Mouse (Mus musculus) lung, postnatal 14 days (tissue): ENCODE results near the gene Gm11172.

Experiments
- DNase-seq: peaks from one replicate; pipeline ENCODE4 v3.0.0; 2021

Gm11172 gene

DNA sequence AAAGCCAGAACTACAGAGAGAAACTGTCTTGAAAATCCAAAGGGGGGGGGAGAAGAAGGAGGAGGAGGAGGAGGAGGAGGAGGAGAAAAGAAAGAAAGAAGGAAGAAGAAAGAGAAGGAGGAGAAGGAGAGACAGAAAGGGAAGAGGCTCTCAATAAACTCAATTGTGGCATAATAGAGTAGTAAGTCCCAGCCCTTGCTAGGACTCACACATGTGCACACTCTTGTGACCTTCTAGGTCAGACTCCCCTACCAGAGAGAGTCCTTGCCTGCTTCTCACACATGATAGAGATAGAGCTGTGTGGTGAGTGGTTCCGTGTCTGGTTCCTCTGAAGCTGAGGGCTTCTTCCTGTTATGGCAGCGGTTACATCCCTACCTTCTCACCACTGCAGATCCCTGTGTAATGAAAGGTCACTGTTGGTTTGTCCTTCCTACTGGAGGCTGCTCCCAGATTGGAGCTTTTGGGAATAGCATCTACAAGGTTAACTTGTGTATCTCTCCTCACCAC lies at the start of gene Gm11172:
Gene Gm11172, plus strand, starts transcription at position 51 of the 507 bp plus-strand sequence.
- no peak for DNase-seq

DNA sequence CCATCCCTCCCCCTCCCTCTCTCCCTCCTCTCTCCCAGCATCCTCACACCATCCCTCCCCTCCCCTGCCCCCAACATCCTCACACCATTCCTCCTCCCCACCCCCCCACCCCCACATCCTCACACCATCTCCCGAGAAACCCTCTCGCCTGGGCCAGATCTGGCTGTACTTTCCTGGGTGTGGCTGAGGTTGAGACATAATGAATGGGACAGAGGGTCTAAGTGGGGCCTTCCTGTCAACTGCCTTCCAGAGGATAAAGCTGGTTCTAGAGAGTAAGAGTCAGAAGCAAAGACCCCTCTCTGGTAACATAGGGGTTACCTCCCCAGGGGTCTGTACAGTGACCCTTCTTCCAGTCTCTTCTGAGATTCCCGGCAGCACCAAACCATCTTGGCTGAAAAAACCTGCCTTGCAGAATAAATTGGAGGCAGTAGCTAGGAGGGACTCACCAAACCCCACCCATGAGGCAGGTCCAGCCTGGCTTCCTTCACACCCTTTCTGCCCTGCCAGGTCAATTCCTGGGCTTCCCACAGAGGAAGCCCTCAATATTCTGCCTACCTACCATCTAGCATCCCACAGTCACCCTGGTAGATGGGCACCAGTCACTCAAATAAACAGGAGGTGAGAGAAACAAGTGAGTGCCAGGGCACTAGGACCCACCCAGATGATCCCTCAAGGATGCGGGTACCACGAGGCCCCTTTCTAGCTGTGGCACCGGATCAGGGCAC lies 49.0 kb upstream of the Gm11172 start:
- no peak for DNase-seq

- peak; percentile 58 for DNase-seq
These were observed 48.4 kb upstream of the Gm11172 start for GRCm38 (mm10) chr16:10764323-10764722.

GRCm38 (mm10) chr16:10767158-10767557 lies 45.6 kb upstream of the Gm11172 start:
- peak; percentile 90 for DNase-seq

DNA sequence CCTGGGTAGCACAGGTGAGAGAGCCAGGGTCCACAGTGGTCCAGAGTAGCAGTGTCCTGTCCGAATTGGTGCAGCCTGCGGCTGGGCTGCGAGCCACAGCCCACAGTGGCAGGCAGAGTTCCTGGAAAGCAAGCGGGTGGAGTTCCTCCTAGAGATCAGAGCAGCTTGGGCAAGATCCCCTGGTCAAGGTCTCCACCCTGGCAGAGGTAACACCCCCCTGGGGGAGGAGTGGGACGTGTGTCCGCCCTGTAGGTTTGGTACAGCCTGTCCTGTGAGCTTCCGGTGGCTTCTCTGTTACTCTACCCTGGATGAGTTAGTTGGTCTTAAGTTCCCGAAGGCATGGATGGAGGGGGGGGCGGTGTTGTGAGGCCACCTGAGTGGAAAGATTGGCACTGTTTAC lies 43.9 kb upstream of the Gm11172 start:
- no peak for DNase-seq

DNA sequence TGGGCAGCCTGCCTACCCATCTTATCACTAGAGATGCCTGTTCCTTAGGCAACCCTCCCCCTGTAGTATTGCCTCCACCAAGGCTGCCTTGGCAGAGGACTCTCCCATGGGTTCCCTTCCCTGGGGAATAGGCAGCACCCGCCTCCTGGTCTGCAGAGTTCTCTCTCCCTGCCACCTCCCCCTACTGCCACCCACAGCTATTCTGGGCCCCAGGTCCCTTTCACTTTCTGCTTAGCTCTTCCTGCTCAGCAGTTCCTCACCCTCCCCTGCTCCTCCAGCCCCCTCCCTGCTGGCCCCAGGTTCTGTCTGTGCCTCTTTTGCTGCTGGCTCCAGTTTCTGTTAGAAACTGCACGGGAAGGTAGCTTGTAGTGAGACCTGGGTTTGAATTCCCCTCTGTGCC lies 43.1 kb upstream of the Gm11172 start:
- DNase-seq = no peak

GRCm38 (mm10) chr16:10770531-10771325 lies 42.0 kb upstream of the Gm11172 start:
- DNase-seq = no peak

DNA sequence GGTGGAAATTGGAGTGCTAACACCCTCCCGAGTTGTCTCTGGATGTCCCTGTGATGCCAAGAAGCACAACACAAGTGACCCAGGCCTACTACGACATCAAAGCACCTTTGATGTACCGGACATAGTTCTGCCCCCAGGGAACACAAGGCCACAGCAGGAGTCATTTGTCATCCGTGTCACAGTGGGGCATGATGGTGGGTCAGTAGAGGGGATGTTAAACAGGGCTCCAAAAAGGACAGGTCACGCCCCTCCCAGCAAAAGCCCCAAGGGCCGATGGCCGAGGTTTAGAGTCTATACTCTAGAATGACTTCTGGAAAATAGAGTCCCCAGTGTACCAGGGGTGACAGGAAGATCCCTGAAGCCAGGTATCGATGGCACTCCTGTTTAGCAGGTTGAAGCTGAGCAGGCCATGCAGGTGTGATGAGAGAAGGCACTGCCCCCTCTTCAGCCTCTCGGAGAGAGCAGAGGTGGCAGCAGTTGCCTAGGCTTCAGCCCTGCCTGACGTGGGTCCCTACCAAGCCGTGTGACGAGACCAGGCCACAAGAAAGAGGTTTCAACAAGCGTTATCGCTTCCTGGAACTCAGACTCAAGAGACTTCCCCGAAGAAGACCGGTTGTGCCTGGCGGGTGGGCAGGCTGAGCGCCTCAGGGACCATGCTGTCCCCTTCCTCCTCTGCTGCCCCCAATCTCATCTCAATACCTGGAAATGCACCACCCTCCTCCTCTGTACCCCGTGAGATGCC lies 40.8 kb upstream of the Gm11172 start:
- DNase-seq = no peak

DNA sequence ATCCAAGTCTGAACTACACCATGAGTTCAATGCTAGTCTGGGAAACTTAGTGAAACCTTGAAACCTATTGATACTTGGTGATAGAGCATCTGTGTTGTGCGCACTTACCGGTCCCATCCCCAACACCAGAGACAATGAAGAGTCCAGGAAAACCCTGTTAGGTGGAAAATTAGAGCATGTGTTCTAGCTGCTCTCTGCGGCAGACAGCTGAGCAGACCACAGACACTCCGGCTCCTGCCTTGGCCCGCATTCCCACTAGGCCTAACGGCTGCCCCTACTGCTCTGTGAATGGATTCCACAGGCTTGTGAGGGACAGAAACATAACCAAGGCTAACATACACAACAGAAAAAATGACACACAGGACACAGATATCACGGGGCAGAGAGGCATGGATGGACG lies 39.2 kb upstream of the Gm11172 start:
- no peak for DNase-seq

DNA sequence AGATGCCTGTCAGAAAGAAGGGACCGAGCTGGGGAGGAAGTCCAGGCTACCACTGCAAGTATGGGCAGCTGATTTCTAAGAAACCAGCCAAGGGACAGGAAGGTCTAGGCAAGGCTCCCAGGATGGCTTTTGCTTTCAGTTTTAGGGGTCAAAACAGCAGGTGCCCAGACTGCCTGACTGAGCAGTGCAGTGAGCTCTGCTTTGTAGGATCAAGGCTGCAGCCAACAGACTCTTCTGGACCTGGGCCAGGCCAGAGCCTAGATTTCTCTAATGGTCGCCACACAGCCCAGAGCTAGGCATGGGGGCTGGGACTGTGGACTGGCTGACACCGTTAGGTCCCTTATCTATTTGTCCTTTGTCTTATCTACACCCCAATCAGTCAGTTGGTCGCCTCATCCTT lies 38.0 kb upstream of the Gm11172 start:
- no peak for DNase-seq

DNA sequence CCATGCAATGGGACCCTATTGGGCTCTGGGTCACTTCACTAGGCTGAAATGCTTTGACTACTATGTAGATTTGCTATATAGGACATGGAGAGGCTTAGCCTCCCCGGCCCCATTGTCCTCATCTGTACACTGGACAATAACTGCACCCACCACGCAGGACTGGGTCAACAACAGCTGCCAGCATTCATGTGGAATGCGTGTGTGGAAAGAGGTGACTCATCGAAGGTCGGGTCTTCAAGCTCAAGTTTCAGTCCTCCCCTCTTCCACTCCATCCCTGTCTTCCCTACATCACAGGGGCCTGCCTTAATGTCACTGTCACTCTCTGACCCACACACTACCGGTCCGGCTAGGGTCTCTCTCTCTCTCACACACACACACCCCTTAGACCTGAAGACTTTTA lies 36.4 kb upstream of the Gm11172 start:
- no peak for DNase-seq

GRCm38 (mm10) chr16:10777579-10778160 lies 35.0 kb upstream of the Gm11172 start:
- no peak for DNase-seq

DNA sequence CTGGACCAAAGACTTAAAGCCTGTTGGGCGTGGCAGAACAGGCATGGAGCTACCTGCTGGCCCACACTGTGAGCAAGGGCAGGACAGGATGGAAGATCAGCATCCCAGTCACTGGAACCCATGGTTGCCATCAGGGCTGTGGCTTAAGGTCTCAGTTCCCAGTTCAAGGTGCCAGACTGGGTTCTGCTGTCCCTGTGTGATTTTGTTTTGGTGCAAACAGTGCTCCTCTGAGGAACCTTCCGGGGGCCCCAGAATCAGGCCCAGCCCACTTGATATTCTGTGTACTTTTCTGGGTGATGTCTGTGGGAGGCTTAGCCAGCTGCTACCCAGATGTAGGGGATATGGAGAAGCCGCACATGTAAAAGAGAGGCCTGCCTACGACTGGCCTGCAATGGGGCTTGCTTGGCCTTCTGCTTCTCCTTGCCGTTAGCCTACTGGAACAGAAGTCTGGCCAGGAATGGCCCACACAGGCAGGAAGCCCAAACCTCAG lies 32.0 kb upstream of the Gm11172 start:
- no peak for DNase-seq

GRCm38 (mm10) chr16:10781862-10782371 lies 30.8 kb upstream of the Gm11172 start:
- DNase-seq = no peak

DNA sequence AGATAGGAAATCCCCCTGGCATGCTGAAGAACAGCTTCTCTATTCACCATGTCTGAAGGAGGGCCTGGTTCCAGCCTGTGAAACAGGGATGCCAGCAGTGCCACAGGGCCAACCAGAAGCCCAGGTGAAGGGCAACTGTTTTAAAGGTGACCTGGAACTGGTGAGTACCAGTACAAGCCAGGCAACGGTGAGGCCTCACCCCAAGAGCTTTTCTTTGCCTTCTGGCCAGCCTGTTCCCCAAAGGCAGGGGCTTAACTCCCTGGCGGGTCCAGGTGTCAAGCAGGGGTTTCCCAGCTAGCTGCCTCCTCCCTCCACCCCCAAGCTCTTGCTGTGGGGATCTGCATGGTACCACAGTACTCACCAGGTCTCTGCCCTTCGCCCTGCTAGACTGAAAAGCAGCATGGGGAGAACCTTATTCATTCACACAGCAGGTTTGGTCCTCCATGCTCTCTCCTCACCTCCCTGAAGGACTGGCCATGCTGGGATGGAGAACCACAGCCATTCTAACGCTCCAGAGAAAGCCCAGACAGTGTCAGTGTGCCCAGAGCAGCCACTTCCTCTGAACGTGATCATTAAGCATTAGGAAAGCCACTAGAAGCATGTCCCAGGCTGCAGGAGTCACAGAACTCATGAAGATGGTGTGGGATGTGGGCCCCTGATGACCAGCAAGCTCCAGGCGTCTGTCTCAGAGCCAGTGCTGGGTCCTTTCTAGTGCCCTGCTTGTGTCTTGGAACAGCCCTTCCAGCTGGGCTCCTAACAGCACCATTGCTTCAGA lies 30.2 kb upstream of the Gm11172 start:
- no peak for DNase-seq

- no peak for DNase-seq
These were observed 29.6 kb upstream of the Gm11172 start for GRCm38 (mm10) chr16:10783152-10783434.

DNA sequence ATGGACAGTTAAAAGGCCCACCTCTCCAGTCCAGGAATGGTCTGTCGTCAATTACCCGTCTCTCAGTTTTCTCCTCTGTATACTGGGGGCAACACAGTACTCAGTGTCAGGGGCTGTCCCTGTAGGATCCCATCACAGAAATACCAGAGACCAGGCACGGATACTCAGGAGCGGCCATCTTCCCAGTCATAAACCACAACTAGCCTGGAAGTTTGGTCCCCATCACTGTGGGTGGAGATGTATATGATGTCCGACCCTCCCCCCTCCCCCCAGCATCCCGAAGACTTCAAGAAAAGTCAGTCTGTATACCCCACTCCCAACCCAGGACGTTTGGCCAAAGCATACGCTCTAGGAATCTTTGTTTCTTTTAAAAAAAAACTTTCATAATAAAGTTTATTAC lies 29.3 kb upstream of the Gm11172 start:
- DNase-seq = no peak

- DNase-seq = peak; percentile 46
These were observed 28.6 kb upstream of the Gm11172 start for GRCm38 (mm10) chr16:10783883-10784792.

- peak; percentile 94 for DNase-seq
These were observed 27.8 kb upstream of the Gm11172 start for GRCm38 (mm10) chr16:10784793-10785370.
